Mouse (Mus musculus) brown adipose tissue, adult 24 weeks (tissue): ENCODE data around the gene Tmem102. TPM values are rescaled to one million over a fixed set of nuclear protein-coding genes. Genes with fewer than 3 reads are reported as not detected.
A peak's percentile ranks its signal among the peaks of the same experiment; 100 is the strongest.

Experiments
- H3K27ac ChIP-seq: fragments of 200-500 bp; replicated peaks from 2 replicates; pipeline ENCODE4 v1.5.1; 2012; ENCODE audit warnings: low read depth, mild to moderate bottlenecking, low read length
- H3K4me1 ChIP-seq: fragments of 200-500 bp; 2 replicates; pipeline ENCODE4 v1.6.1; 2012; ENCODE audit warnings: low read length, mixed read lengths; ENCODE audit not compliant: control insufficient read depth, insufficient read depth, insufficient read length
- H3K4me3 ChIP-seq: fragments of 200-500 bp; 2 replicates; pipeline ENCODE4 v1.5.1; 2012; ENCODE audit warnings: low read depth, mild to moderate bottlenecking, low read length, moderate library complexity; ENCODE audit not compliant: insufficient read depth
- polyA plus RNA-seq: library from polyadenylated mRNA; stranded (reverse); fragments of >200 nt; gene quantifications from 2 replicates; pipeline ENCODE4 v1.2.4, GENCODE M21; 2012; ENCODE audit not compliant: missing spikeins, insufficient read depth, insufficient read length

Gene Tmem102
- polyA plus RNA-seq, 1 experiment: 1.2 TPM

DNA sequence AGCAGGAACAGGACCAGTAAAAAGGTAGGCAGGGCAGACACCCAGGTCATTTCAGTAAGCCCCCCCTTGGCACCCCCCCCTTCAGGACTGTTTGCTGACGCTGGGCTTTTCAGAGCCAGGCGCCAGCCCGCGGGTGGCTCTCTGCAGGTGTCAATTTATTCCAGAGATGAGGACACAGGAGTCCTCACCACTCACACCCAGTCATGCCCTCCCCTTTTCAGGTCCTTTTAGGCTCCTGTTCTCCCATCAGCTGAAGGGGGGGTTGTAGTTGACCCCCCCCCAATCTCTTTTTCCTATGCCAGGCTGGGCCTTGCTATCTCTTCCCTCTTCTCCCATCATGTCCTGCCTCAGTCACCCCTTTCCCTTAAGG lies 30.5 kb upstream of the Tmem102 start:
- Histone ChIP-seq H3K4me1 (no peaks in the 10 kb centered on the region), H3K27ac (no peak overlapping the region), H3K4me3 (no peak overlapping the region)

DNA sequence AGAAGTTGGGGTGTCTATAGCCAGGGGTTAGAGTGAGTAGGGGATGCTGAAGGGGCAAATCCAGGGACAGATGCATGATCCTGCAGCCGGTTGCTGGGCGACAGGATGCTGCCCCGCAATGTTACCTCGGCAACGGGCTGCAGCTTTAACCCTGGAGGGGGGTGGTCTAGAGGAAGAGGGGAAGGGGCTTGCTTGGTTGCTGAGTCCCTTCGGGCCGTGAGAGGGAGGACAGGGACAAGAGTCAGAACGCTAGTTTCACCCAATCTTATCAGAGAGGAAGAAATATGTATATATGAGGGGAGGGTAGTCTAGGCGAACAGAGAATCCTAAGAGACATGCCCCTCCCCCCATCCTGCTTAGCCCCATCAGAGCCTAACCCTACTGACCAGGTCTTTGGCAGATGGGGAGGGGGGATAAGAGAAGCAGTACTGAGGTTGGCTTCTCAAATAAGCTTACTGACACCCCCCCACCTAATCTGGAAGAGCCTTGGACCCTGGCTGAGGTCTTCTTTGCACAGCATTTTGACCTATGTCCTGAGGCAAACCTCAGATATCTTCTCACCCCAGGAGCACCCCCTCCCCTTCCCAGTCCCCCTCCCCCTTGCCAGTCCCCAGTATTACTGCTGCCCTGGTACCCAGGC lies 30.0 kb upstream of the Tmem102 start:
- H3K27ac ChIP-seq: no peak overlapping the region
- H3K4me1 ChIP-seq: no peaks in the 10 kb centered on the region
- H3K4me3 ChIP-seq: no peak overlapping the region

DNA sequence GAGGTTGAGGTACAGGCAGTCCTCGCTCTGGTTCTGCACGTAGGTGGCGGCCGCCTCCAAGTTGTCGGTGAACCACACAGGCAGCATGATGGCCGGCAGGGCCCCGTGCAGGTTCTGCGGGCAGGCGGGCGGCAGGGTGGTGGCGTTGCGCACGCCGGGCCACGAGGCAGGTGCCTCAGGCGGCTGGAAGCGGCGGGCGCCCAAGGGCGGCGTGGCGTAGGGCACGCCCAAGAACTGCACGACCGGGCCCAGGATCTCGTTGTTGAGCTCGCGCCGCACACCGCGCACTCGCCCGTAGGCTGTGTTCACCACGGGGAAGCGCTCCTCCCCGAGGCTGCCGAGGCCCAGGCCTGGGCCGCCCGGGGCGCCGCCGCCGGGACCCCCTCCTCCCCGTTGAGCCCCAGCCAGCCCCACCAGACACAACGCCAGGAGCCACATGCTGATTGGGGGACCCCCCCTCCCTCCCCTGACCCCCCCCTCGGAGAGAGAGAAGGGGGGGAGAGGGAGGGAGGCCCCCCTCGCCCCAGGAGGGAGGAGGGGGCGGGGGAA lies 28.7 kb upstream of the Tmem102 start:
- Histone ChIP-seq H3K4me1 (no peaks in the 10 kb centered on the region), H3K4me3 (no peak overlapping the region), H3K27ac (no peak overlapping the region)

- H3K4me1 ChIP-seq: no peaks in the 10 kb centered on the region
These were observed 28.1 kb upstream of the Tmem102 start for GRCm38 (mm10) chr11:69833554-69833953.

GRCm38 (mm10) chr11:69828832-69829231 lies 23.4 kb upstream of the Tmem102 start:
- Histone ChIP-seq H3K4me3 (no peak overlapping the region), H3K27ac (no peak overlapping the region), H3K4me1 (no peaks in the 10 kb centered on the region)

More at GRCm38 (mm10) chr11:69833554-69833953, 28.1 kb upstream of the Tmem102 start:
- Histone ChIP-seq H3K4me3 (no peak overlapping the region), H3K27ac (no peak overlapping the region)

GRCm38 (mm10) chr11:69823456-69823855 lies 18.0 kb upstream of the Tmem102 start:
- Histone ChIP-seq H3K4me3 (no peak overlapping the region), H3K4me1 (no peaks in the 10 kb centered on the region), H3K27ac (no peak overlapping the region)

GRCm38 (mm10) chr11:69822080-69822479 lies 16.7 kb upstream of the Tmem102 start, which contains the start of gene Spem1:
Gene Spem1 (minus strand): TSS chr11:69822180.
- no peaks in the 10 kb centered on the region for H3K4me1 ChIP-seq
- no peak within 1 kb of the TSS for H3K4me3 ChIP-seq
- H3K27ac ChIP-seq: no peak within 1 kb of the TSS

DNA sequence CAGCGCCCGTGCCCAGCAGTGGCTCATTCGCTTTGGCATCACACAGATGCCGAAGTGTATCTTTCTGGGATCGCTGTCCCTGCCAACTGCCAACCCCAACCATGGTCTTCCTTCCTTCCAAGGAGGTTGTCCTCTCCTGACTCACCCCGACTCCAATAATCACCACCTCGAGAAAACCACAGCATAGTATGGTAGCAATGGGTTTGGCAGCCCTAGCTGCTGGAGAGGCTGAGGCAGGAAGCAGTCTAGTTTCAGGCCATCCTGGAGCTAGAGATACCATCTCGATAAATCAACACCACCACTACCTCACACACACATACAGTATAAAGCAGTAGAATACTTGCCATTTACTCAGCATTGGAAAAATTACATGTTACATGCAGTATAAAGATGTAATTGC lies 13.4 kb upstream of the Tmem102 start:
- Histone ChIP-seq H3K4me1 (no peaks in the 10 kb centered on the region), H3K27ac (no peak overlapping the region), H3K4me3 (no peak overlapping the region)

DNA sequence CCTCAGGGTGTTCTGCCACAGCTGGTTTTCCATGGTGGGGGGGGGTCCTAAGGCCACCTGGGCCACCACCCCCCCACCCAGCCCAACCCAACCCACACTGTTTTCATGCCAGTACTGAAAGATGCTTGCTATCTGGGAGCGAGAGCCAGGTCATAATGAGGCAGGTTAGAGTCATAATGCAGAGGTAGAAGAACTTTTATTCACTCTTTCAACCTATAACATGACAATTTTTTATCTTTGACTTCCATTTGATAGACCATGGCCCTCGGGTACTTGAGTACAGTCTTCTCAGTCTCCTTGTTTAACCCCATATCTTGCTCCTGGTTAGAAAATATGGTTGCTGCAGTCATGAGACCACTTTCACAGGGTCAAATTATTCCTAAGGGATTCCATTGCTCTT lies 12.9 kb upstream of the Tmem102 start, which contains the start of gene Spem2:
Spem2 (minus strand) TSS at position 101 of the 400 bp plus-strand sequence.
- H3K27ac ChIP-seq: no peak within 1 kb of the TSS

DNA sequence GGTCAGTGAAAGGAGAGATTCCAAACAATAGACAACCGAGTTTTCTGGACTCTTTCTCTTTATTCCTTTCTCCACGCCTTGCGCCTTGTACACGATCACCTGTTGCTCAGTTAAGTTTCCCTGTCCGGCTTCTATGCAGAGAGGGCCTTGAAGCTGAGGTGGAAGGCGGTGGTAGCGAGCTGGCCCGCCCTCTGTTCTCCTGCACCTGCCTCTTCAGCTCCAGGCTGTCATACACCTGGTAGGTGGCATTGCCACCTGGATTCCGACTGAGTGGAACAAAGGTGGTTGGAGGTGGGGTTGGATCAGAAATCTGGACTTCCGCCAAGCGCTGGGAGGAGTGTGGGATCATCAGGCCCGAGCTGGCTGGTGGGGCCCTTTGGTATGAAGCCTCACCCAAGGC lies 11.1 kb upstream of the Tmem102 start:
- Histone ChIP-seq H3K27ac (no peak overlapping the region), H3K4me1 (no peaks in the 10 kb centered on the region), H3K4me3 (no peak overlapping the region)

More for the DNA sequence above, 12.9 kb upstream of the Tmem102 start, which contains the start of gene Spem2:
- Histone ChIP-seq H3K4me1 (no peaks in the 10 kb centered on the region), H3K4me3 (no peak within 1 kb of the TSS)

DNA sequence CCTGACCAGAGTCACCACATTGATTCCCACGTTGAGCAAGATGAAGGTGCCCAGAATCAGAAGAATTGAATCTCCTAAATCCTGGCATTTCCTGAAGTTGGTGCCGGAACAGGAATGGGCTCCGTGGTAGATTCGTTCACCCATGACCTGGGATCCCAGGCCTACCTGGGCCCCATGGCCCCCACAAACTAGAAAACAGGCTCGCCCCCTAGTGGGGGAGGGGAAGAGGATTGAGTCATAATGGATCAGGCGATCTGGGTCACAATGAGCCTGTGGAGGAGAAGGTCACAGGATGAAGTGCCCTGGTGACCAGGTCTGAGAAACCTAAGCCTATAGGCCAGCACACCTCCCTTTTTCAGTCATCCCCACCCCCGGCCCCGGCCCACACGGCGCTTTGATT lies 9.7 kb upstream of the Tmem102 start, which contains the start of gene Gm39566:
Gm39566 (minus strand) TSS at position 144 of the 400 bp plus-strand sequence.
- H3K4me1 ChIP-seq: no peaks in the 10 kb centered on the region

DNA sequence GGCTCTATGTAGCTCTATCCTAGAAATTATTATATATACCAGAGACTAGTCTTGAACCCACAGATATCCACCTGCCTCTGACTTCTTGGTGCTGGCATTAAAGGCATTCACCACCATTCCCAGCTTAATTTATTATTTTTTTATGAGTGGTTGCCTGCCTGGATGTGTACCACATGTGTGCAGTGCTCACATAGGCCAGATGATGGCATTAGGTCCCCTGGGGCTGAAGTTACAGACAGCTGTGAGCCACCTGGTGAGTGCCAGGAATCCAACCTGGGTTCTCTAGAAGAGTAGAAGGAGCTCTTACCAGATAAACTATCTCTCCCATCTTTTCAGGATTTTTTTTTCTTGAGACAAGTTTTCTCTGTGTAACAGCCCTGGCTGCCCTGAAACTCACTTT lies 4.9 kb upstream of the Tmem102 start:
- Histone ChIP-seq H3K27ac (no peak overlapping the region), H3K4me1 (no peaks in the 10 kb centered on the region), H3K4me3 (no peak overlapping the region)

More for the DNA sequence above, 9.7 kb upstream of the Tmem102 start, which contains the start of gene Gm39566:
- no peak within 1 kb of the TSS for H3K4me3 ChIP-seq
- no peak within 1 kb of the TSS for H3K27ac ChIP-seq

DNA sequence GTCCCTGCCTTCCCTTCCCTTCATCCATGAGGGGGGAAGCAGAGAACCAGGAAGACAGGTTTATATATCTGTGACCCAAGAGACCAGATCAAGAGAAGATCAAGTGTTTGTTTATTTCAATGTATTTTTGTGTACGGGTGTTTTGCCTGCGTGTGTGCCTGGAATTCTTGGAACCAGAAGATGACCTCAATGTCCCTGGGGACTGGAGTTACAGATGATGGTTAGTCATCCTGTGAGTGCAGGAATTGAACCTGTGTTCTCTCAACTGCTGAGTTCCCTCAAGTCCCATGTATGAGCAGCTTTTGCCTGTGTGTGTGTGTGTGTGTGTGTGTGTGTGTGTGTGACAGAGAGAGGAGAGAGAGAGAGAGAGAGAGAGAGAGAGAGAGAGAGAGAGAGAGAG lies 2.2 kb upstream of the Tmem102 start:
- Histone ChIP-seq H3K27ac (no peak overlapping the region), H3K4me1 (no peaks in the 10 kb centered on the region), H3K4me3 (no peak overlapping the region)

DNA sequence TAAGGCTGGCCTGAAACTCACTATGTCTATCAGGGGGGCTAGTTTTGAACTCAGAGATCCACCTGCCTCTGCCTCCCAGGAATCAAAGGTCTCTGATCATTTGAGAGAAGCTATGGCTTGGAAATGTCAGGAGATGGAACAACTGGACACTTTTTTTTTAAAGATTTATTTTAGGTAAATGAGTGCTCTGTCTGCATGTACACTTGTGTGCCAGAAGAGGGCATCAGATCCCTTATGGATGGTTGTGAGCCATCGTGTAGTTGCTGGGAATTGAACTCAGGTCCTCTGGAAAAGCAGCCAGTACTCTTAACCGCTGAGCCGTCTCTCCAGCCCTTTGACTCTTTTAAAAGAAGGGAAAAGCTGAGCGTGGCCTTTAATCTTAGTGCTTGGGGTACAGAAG lies 954 bp upstream of the Tmem102 start:
- no peak overlapping the region for H3K4me3 ChIP-seq
- peaks cover 6% of the 10 kb centered on the region for H3K4me1 ChIP-seq
- no peak overlapping the region for H3K27ac ChIP-seq

DNA sequence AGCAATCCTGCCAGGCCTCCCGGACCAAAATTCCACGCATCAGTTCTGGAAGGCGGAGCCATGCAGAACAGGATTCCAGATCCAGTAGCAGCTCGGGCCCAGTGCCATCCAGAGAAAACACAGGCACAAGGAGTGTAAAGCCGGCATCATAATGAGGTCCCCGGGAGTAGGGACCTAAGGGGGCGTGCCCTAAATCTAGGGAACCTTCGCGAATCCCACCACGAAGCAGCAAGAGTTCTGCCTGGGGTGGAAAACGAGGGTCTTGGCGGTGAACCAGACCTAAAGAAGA lies 828 bp downstream of the Tmem102 start:
- Histone ChIP-seq H3K4me3 (peak overlapping the region; percentile 93), H3K27ac (no peak overlapping the region), H3K4me1 (peaks cover 9% of the 10 kb centered on the region)
